Mouse (Mus musculus) embryonic facial prominence, embryonic 10.5 days (tissue): Measurements from ENCODE around the gene Prpf18. TPM values are rescaled to one million over a fixed set of nuclear protein-coding genes. Genes with fewer than 3 reads are reported as not detected.

Experiments
- DNase-seq: peaks from one replicate; pipeline ENCODE4 v3.0.0-alpha.2; 2017; ENCODE audit warnings: low spot score
- H3K27ac ChIP-seq: fragments of 300-500 bp; sonication (generic); replicated peaks from 2 replicates; pipeline ENCODE4 v1.5.1; 2016; ENCODE audit warnings: mild to moderate bottlenecking
- H3K27me3 ChIP-seq: fragments of 300-500 bp; sonication (generic); replicated peaks from 2 replicates; pipeline ENCODE4 v1.6.1; 2016; ENCODE audit warnings: low read depth, mild to moderate bottlenecking; ENCODE audit not compliant: poor library complexity, severe bottlenecking
- H3K36me3 ChIP-seq: fragments of 300-500 bp; sonication (generic); replicated peaks from 2 replicates; pipeline ENCODE4 v1.6.1; 2016; ENCODE audit warnings: mild to moderate bottlenecking, moderate library complexity
- H3K4me1 ChIP-seq: fragments of 300-500 bp; sonication (generic); 2 replicates; pipeline ENCODE4 v1.6.1; 2016
- H3K4me3 ChIP-seq: fragments of 300-500 bp; sonication (generic); 2 replicates; pipeline ENCODE4 v1.5.1; 2016; ENCODE audit warnings: mild to moderate bottlenecking, moderate library complexity
- H3K9me3 ChIP-seq: fragments of 300-500 bp; sonication (generic); 2 replicates; pipeline ENCODE4 v1.6.1; 2016; ENCODE audit warnings: mild to moderate bottlenecking
- WGBS: fragments of 180-500 bp; shearing (Covaris S2); methylation state at CpG from one replicate; pipeline ENCODE4 v1.1.7; 2016; 5-methylcytosine and 5-hydroxymethylcytosine counted together
- polyA plus RNA-seq: library from polyadenylated mRNA; unstranded; fragments of >200 nt; fragmentation: Nextera tagmentation; extraction: Ambion mirVana; gene quantifications from 2 replicates; pipeline ENCODE4 v1.2.1, GENCODE M21; 2016

The Prpf18 gene
- polyA plus RNA-seq, 1 experiment from 2014 or later = 38.4 TPM

GRCm38 (mm10) chr2:4584252-4584651 is 67.7 kb downstream of the Prpf18 start:
- no peak for DNase-seq
- H3K4me1 ChIP-seq = peaks cover 67% of the 10 kb centered on the region
- H3K27ac ChIP-seq = no peak overlapping the region
- WGBS = 59% methylated on average over 5 of the region's 5 CpGs
- H3K9me3 ChIP-seq = no peaks in the 10 kb centered on the region
- no peak overlapping the region for H3K4me3 ChIP-seq
- H3K27me3 ChIP-seq = no peaks in the 10 kb centered on the region
- peaks cover 82% of the 10 kb centered on the region for H3K36me3 ChIP-seq

GRCm38 (mm10) chr2:4582930-4583329 is 69.0 kb downstream of the Prpf18 start:
- no peak overlapping the region for H3K4me3 ChIP-seq
- H3K9me3 ChIP-seq = no peaks in the 10 kb centered on the region
- H3K4me1 ChIP-seq = peaks cover 54% of the 10 kb centered on the region
- 89% methylated on average over 2 of the region's 2 CpGs for WGBS
- H3K36me3 ChIP-seq = peaks cover 83% of the 10 kb centered on the region
- H3K27ac ChIP-seq = no peak overlapping the region
- no peaks in the 10 kb centered on the region for H3K27me3 ChIP-seq
- no peak for DNase-seq

GRCm38 (mm10) chr2:4580666-4581065 is 71.2 kb downstream of the Prpf18 start:
- Histone ChIP-seq H3K9me3 (no peaks in the 10 kb centered on the region), H3K36me3 (peaks cover 88% of the 10 kb centered on the region), H3K4me3 (no peak overlapping the region), H3K27ac (no peak overlapping the region), H3K27me3 (no peaks in the 10 kb centered on the region), H3K4me1 (peaks cover 33% of the 10 kb centered on the region)
- DNase-seq = no peak
- 85% methylated on average over 6 of the region's 6 CpGs for WGBS

GRCm38 (mm10) chr2:4579357-4580068 is 72.4 kb downstream of the Prpf18 start:
- WGBS = 91% methylated on average over 8 of the region's 8 CpGs
- Histone ChIP-seq H3K4me3 (no peak overlapping the region), H3K4me1 (peaks cover 31% of the 10 kb centered on the region), H3K27ac (no peak overlapping the region), H3K9me3 (no peaks in the 10 kb centered on the region), H3K27me3 (no peaks in the 10 kb centered on the region), H3K36me3 (peaks cover 89% of the 10 kb centered on the region)
- no peak for DNase-seq

GRCm38 (mm10) chr2:4578291-4578690 is 73.6 kb downstream of the Prpf18 start:
- H3K4me3 ChIP-seq = no peak overlapping the region
- H3K36me3 ChIP-seq = peaks cover 100% of the 10 kb centered on the region
- DNase-seq = no peak
- no peaks in the 10 kb centered on the region for H3K9me3 ChIP-seq
- no peak overlapping the region for H3K27ac ChIP-seq
- 91% methylated on average over 5 of the region's 5 CpGs for WGBS
- H3K4me1 ChIP-seq = peaks cover 31% of the 10 kb centered on the region
- no peaks in the 10 kb centered on the region for H3K27me3 ChIP-seq

GRCm38 (mm10) chr2:4575975-4576374 is 75.9 kb downstream of the Prpf18 start:
- H3K27me3 ChIP-seq = no peaks in the 10 kb centered on the region
- peaks cover 100% of the 10 kb centered on the region for H3K36me3 ChIP-seq
- H3K4me1 ChIP-seq = peaks cover 23% of the 10 kb centered on the region
- WGBS = 93% methylated on average over 7 of the region's 7 CpGs
- H3K9me3 ChIP-seq = no peaks in the 10 kb centered on the region
- no peak overlapping the region for H3K4me3 ChIP-seq
- H3K27ac ChIP-seq = no peak overlapping the region
- DNase-seq = no peak

- H3K4me3 ChIP-seq = no peak overlapping the region
- no peak overlapping the region for H3K27ac ChIP-seq
Observed at GRCm38 (mm10) chr2:4575163-4575562, 76.8 kb downstream of the Prpf18 start.

GRCm38 (mm10) chr2:4574251-4574650 is 77.7 kb downstream of the Prpf18 start:
- no peak overlapping the region for H3K27ac ChIP-seq
- H3K9me3 ChIP-seq = no peaks in the 10 kb centered on the region
- H3K27me3 ChIP-seq = no peaks in the 10 kb centered on the region
- no peak overlapping the region for H3K4me3 ChIP-seq
- peaks cover 33% of the 10 kb centered on the region for H3K4me1 ChIP-seq
- 66% methylated on average over 5 of the region's 5 CpGs for WGBS
- no peak for DNase-seq
- H3K36me3 ChIP-seq = peaks cover 100% of the 10 kb centered on the region

More at GRCm38 (mm10) chr2:4575163-4575562, 76.8 kb downstream of the Prpf18 start:
- Histone ChIP-seq H3K9me3 (no peaks in the 10 kb centered on the region), H3K4me1 (peaks cover 28% of the 10 kb centered on the region), H3K27me3 (no peaks in the 10 kb centered on the region), H3K36me3 (peaks cover 100% of the 10 kb centered on the region)
- no peak for DNase-seq
- WGBS = 73% methylated on average over 2 of the region's 2 CpGs

GRCm38 (mm10) chr2:4573386-4573785 is 78.5 kb downstream of the Prpf18 start:
- H3K36me3 ChIP-seq = peaks cover 100% of the 10 kb centered on the region
- H3K4me3 ChIP-seq = no peak overlapping the region
- no peaks in the 10 kb centered on the region for H3K27me3 ChIP-seq
- peaks cover 38% of the 10 kb centered on the region for H3K4me1 ChIP-seq
- H3K27ac ChIP-seq = no peak overlapping the region
- WGBS = 74% methylated on average over 4 of the region's 4 CpGs
- H3K9me3 ChIP-seq = no peaks in the 10 kb centered on the region
- no peak for DNase-seq

- 89% methylated on average over 7 of the region's 7 CpGs for WGBS
- Histone ChIP-seq H3K4me1 (peaks cover 38% of the 10 kb centered on the region), H3K36me3 (peaks cover 100% of the 10 kb centered on the region), H3K9me3 (no peaks in the 10 kb centered on the region), H3K27ac (no peak overlapping the region), H3K4me3 (no peak overlapping the region), H3K27me3 (no peaks in the 10 kb centered on the region)
- no peak for DNase-seq
Observed at GRCm38 (mm10) chr2:4572498-4573263, 79.2 kb downstream of the Prpf18 start.

Other genes starting within 250 kb of the Prpf18 start
- gene Bend7, start 65.7 kb upstream of the Prpf18 start, polyA plus RNA-seq = 2.1 and 2.5 TPM in 2 replicates
- 124 and 130 TPM in 2 replicates for gene Sephs1, start 229.5 kb upstream of the Prpf18 start, polyA plus RNA-seq